Mouse (Mus musculus) heart, adult 2 months (tissue): Measurements from ENCODE around the gene Tmem51.

Experiments
- CTCF ChIP-seq: fragments of 200-600 bp; IDR thresholded peaks from 2 replicates; pipeline ENCODE4 v1.8.1; 2022; ENCODE audit warnings: antibody characterized with exemption, mild to moderate bottlenecking, moderate library complexity
- EP300 ChIP-seq: fragments of 200-500 bp; IDR thresholded peaks from 2 replicates; pipeline ENCODE4 v1.6.1; 2011; ENCODE audit warnings: low read depth, low read length, control low read depth; ENCODE audit not compliant: insufficient read depth
- POLR2A ChIP-seq: fragments of 200-500 bp; IDR thresholded peaks from 2 replicates; pipeline ENCODE4 v1.6.1; 2011; ENCODE audit warnings: mild to moderate bottlenecking, low read depth, low read length, control low read depth; ENCODE audit not compliant: insufficient read depth

GRCm38 (mm10) chr4:142117993-142118392 lies 33.9 kb upstream of the Tmem51 start:
- TF ChIP-seq POLR2A (no peak), CTCF (no peak), EP300 (no peak)
